Mouse (Mus musculus) left cerebral cortex, postnatal 10 days (tissue): ENCODE measurements around the gene Lactbl1. TPM values are rescaled to one million over a fixed set of nuclear protein-coding genes. Genes with fewer than 3 reads are reported as not detected.

Source experiments
- DNase-seq, 2 experiments: peaks; one replicate each; pipeline ENCODE4 v3.0.0; 2021 to 2022; ENCODE audit warnings: low spot score in 2 of 2, mixed read lengths in 1 of 2; ENCODE audit errors: extremely low spot score in 1 of 2
- intact Hi-C: fragments of 180-260 bp; cut with DNase I; formaldehyde crosslinking; loops from one replicate; pipeline ENCODE4 v1.15.1; 2025
- total RNA-seq, 2 experiments: library from RNA; stranded (reverse); gene quantifications; 2 replicates each; pipeline ENCODE4 v1.2.3; 2021

Lactbl1 gene
- total RNA-seq, 2 experiments from 2014 or later: 0.14 TPM; not detected in 1

GRCm38 (mm10) chr4:136631237-136631994, 9.0 kb downstream of the Lactbl1 start:
- peak; percentile 54 to 85 for DNase-seq
- intact Hi-C loops: no loop called here

DNA sequence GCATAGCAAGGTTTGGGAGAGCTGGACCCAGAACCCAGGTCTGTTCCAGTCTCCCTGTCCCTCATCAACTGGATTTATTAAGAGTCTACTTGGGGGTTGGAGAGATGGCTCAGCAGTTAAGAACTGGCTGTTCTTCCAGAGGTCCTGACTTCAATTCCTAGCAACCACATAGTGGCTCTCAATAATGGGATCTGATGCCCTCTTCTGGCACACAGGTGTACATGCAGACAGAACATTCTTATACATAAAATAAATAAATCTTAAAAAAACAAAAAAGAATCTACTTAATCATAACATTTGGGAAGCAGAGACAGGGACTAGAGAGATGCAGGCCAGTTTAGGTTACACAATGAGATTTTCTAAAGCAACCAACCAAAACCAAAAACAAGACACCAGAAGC, 13.6 kb downstream of the Lactbl1 start:
- intact Hi-C loops: no loop called here
- DNase-seq: no peak

DNA sequence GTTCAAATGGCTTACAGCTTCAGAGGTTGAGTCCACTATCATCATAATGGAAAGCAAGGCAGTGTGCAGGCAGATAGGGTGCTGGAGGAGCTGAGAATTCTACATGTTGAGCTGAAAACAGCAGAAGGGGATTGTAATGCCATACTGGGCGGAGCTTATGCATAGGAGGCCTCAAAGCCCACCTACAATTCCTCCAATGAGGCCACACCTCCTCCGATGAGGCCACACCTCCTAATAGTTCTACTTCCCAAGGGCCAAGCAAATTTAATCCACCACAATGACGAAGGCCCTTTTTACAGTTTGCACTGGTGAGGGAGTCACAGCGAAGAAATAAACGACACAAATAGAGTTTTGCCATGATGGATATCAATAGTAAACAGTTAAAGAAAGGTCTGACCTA, 14.1 kb downstream of the Lactbl1 start:
- DNase-seq: no peak
- intact Hi-C loops: no loop called here

- intact Hi-C loops: no loop called here
- no peak for DNase-seq
Observed at GRCm38 (mm10) chr4:136636983-136637562, 14.7 kb downstream of the Lactbl1 start.

DNA sequence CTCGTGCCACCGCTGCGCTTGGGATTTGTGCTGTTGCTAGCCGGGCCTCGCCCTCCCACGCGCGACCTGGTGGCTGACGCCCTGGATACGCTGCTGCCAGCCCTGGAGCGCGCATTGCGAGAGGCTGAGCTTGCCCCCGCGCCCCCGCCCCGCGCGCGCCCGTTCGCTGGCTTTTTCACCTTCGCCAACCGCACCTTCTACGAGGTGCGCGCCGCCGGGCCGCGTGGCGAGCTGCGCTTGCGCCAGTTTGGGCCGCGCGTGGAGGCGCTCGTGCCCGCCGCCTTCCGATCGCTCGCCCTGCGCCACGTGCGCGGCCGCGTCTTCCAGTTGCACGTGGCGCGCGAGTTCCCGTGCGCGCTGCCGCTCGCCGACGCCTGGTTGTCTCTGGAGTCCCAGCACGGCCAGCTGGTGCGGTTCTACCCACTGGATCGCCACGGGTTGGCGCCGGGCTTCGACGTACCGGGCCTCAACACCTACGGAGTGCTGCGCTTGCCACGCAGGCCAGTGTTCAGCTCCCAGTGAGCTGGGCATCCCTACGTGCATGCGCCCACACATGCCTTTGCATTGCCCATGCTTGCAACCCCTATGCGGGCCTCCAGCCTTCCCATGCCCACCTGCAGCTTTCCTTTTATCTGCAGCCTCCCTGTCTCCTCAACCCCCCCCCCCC, 15.3 kb downstream of the Lactbl1 start:
- intact Hi-C loops: no loop called here
- peak; percentile 68 to 86 for DNase-seq

DNA sequence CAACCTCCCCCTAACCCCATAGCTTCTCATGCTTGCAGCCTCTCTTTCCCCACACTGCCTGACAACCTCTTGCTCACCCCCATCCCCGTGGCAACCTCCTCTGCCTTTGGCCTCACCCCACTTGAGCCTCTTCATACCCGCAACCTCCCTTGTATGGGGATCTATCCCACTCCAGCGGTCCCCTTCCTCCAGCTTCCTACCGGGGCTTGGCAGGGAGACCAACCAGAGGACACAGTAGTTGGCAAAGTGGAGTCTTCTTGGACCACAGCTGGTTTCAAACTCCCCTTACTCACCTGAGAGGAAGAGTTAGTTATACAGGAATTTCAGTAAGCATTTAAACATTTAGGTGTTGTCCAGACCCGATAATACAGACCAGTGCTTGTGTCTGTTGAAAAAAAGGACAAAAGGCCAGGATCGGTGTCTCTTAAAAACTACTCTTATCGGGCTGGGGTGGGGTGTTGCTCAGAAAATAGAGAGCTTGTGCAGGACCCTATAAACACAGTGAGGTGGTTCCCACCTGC, 15.9 kb downstream of the Lactbl1 start:
- intact Hi-C loops: no loop called here
- DNase-seq: no peak

GRCm38 (mm10) chr4:136638890-136639289, 16.5 kb downstream of the Lactbl1 start:
- intact Hi-C loops: no loop called here
- no peak for DNase-seq

DNA sequence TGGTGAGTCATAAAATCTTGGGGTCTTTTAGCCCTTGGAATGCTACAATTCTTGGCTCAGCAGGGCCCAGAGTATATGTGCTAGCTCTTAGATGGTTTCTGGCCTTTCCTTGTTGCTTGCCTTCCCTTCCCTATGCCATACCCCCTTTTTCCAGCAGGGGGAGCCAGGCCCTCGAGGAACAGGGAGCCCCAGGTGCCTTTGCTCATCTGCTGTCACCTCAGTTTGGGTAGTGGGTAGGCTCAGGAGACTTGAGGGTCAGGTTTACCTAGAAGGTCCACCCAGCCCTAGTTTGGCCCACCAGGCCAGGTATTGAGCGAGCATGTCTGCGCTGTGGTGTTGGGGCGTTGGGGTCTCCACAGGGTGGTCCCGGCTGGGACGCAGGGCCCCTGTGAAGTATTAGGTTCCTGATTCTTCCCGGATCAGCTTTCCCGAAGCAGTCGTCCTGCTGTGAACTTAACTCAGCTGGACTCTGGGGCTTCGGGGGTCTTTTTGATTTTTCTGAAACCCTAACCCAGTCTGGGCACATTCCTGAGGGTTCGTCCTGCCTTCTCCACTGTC, 26.6 kb downstream of the Lactbl1 start:
- intact Hi-C loops: loop anchor here (1.0 to 10.0 kb wide), 3 partner anchors 228 to 416 kb away; no protein-coding TSS in a partner anchor
- DNase-seq: peak; percentile 78 to 86

DNA sequence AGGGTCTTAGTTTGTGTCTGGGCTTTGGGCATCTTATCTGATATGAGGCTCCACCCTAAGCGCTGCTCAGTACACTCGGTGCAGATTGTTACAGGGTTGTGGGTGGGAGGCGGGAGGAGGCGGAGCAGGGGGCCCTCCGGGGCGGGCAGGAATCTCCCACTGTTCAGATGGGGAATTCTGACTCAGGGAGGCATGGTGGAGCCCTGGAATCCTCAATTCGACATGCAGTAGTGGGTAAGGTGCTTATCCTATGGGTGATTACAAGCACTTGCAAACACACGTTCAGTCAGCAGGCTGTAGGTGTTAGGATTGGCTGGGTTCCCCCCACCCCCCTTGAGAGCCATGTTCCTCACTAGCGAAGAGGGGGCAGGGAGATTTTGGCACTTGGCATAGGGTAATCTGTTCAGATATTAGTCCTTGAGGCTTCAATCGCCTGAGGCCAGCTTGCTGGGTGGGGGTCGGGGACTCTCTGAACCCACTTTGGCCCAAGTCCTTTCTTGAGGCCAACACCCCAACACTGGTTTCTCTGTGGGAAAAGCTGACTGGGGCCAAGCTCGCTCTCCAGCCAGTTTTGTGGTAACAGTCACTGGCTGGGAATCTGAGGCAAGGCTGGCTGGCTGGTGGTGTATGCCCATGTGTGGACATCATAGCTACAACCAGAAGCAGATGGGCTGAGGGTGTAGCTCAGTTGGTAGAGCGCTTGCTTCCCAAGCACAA, 27.2 kb downstream of the Lactbl1 start:
- peak; percentile 25 to 57 for DNase-seq
- intact Hi-C loops: loop anchor here (1.0 to 10.0 kb wide), 3 partner anchors 228 to 415 kb away; no protein-coding TSS in a partner anchor

DNA sequence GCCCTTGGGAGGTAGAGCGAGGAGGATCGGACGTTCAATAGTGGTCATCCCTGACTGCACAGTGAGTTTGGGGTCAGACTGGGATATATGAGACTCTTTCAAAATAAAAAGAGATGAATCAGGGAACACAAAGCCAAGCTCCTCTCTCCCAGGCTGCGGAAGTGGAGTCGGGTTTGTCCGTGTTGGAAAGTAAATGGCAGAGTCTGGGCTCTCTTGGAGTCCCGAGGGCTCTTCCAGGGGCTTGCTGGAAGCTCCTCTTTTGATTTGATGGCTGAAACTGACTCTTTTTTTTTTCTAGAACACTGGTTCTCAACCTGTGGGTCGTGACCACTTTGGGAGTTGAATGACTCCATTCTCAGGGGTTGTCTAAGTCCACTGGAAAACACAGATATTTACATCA, 27.8 kb downstream of the Lactbl1 start:
- intact Hi-C loops: no loop called here
- DNase-seq: no peak

GRCm38 (mm10) chr4:136651357-136651811, 29.0 kb downstream of the Lactbl1 start:
- intact Hi-C loops: no loop called here
- DNase-seq: peak in 1 of 2 experiments; percentile 55

DNA sequence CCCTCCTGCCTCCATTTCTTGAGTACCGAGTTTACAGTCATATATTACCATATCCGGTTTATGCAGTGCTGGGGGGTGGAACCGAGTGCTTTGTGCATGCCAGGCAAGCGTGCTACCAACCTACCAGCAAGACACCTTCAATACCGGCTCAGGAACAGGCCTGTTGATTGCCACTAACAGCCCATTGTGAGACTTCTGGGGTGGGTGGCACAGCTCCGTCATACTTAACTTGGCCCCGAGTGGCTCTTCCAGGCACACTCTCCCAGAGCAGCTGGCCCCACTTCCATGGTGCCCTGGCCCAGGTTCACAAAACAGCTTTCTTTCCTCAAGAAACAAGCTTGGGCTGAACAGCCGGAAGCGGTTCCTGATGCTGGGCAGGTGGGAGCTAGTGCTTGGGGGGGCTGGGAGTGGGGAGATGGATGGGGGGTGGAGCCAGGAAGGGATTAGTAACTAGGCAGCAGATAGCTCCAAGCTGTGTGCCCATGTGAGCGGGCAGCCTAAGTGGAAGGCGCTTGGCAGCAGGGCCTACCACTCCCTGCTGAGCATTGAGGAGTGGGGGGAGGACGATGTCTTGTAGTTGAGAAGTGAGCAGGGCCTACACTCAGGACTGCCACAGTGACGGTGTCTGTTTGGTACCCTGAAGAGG, 29.6 kb downstream of the Lactbl1 start:
- DNase-seq: peak; percentile 46 to 65
- intact Hi-C loops: no loop called here

- intact Hi-C loops: no loop called here
- peak in 1 of 2 experiments; percentile 22 for DNase-seq
Observed at GRCm38 (mm10) chr4:136652528-136652910, 30.1 kb downstream of the Lactbl1 start.

DNA sequence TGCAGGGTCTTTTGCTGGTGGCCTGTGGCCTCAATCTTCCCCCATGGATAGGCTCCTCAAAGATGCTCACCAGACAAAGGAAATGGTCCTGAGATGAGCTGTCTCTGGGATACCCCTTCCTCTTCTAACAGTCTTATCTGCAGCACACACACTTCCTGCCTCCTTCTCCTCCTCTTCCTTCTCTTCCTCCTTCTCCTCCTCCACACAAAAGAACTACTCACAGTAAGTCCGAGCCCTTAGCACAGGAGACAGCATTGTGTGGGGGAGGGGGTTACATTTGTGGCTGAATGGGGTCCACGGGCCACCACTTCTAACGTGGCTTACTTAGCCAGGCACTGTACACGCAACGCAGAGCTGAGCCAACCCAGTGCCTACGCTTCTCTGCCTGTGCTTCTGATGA, 30.6 kb downstream of the Lactbl1 start:
- DNase-seq: no peak
- intact Hi-C loops: no loop called here

- intact Hi-C loops: no loop called here
- DNase-seq: no peak
Observed at GRCm38 (mm10) chr4:136653692-136654234, 31.3 kb downstream of the Lactbl1 start.

- intact Hi-C loops: loop anchor here (2.0 kb wide), 1 partner anchor 19 kb away; no protein-coding TSS in a partner anchor
- no peak for DNase-seq
Observed at GRCm38 (mm10) chr4:136657914-136658313, 35.5 kb downstream of the Lactbl1 start.

- intact Hi-C loops: no loop called here
Observed at GRCm38 (mm10) chr4:136665068-136665467, 42.6 kb downstream of the Lactbl1 start.

DNA sequence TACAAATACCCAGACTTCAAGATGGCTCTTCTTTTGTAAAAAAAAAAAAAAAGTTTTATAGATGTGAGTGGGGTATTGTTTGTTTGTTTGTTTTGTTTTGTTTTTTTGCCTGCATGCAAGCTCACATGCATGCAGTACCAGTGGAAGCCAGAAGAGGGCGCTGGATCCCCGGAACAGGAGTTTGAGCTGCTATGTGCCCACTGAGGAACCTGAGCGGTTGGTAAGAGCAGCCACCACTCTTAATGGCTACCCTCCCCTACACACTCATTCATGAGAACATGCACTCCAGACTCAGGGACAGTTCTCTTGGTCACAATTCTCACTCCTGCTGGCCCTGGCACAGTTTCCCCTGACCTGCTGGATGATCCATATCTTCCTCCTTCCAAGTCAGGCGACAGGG, 43.6 kb downstream of the Lactbl1 start:
- no peak for DNase-seq
- intact Hi-C loops: no loop called here

More at GRCm38 (mm10) chr4:136665068-136665467, 42.6 kb downstream of the Lactbl1 start:
- DNase-seq: peak in 1 of 2 experiments; percentile 61
